Mouse (Mus musculus): ENCODE measurements around the gene Pla2g4b. TPM values are rescaled to one million over a fixed set of nuclear protein-coding genes. Genes with fewer than 3 reads are reported as not detected.
A peak's percentile ranks its signal among the peaks of the same experiment; 100 is the strongest.

Gene Pla2g4b
- total RNA-seq (2021) = 1 to 10 TPM; 1.9 to 2.3 TPM
- long read RNA-seq, experiment 1 = 0 reads
- long read RNA-seq, experiment 2, partial matches to known transcripts = 1 of 1 reads
- long read RNA-seq, experiment 2, other reads (novel, unspliced or antisense) = 0 of 1 reads

- DNase-seq = no peak
These were observed at the start of gene Pla2g4b for GRCm38 (mm10) chr2:120032726-120033467. Gene Pla2g4b, plus strand, starts transcription at chr2:120033417.

GRCm38 (mm10) chr2:119985871-119986270 lies 47.3 kb upstream of the Pla2g4b start:
- no peak for DNase-seq

DNA sequence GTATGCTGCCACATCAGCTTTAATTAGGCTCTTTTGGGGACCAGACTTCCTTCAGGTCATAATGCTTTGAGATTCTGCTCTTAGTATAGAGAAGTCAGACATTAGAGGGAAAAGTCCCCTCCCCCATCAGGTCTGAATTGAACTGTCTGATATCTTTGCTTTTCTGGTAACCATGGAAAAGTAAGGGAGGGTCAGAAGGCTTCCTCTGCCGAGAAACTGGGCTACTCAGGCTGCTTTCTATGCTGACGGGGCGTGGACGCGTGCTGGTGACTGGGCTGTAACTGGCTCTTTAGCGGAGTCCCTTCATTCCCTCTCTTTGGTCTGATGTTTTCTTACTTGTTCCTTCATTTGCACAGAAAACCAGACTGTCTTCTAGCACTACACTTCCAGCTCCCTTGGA lies 46.8 kb upstream of the Pla2g4b start:
- no peak for DNase-seq

DNA sequence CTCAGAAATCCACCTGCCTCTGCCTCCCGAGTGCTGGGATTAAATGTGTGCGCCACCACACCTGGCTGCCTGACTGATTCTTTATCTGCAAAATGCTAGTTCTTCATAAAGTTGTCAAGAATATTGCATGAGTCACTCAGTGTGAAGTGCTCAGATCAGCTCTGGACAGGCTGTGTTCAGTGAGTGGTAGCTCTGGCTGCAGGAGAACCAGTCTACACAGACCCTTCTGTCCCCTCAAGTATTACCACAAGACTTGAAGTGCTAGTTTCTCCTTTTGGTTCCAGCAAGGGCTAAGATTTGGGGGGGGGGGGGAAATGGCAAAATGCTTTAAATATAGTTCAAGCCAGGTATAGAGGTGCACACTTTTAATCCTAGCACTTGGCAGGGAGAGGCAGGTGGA lies 45.8 kb upstream of the Pla2g4b start:
- DNase-seq = no peak

- DNase-seq = no peak
These were observed 44.3 kb upstream of the Pla2g4b start for GRCm38 (mm10) chr2:119988952-119989351.

GRCm38 (mm10) chr2:119990881-119991280 lies 42.3 kb upstream of the Pla2g4b start:
- DNase-seq = no peak

DNA sequence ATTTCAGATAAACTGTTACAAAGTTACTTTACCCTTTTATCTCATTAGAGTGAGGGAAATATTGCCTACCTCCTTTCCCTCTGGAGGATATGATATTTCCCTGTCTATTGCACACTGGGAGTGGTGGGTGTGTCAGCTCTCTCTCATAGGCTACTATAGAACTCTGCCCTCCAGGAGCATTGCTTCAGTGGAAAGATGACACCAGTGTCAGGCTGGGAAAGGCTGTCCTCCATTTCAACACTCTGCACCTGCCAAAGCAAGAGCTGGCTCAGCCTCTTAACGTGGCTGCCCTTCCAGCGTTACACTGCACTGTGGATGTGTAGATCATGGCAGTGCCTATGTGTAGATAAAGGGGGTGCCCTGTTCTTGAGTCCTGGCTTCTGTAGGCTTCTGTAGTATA lies 40.9 kb upstream of the Pla2g4b start:
- no peak for DNase-seq

DNA sequence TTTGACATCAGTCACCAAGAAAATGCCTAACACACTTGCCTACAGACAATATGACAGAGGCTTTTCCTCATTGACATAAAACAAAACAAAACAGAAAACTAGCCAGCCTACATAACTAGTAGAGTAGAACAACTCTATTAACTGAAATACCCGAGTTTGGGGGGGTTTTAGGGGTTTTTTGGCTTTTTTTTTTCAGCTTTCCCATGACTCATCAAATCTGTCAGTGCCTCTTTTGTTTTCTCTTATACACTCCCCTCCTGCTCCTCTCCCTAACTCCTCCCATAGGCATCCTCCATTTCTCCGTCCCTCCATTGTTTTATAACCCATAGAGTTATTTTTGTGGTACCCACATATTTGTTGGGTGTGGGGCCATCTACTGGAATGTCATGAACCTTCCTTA lies 39.7 kb upstream of the Pla2g4b start:
- no peak for DNase-seq

DNA sequence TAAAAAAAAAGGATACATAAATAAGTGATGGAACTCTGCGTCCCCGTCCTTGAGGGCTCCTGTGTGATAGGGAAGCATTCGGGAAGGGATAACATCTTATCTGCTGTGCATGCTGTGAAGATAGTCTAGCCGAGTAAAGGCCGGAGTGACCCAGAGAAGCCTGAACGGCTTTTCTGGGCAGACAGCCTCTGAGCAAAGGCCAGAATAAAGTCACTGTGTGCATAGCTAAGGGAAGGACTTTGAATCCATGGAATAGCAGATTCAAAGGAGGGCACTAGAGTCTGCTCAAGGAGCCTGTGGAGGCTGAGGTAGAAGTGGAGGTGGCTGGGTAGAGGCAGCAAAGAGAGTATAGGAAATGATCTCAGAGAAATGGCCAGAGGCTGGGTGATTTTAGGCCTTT lies 38.4 kb upstream of the Pla2g4b start:
- DNase-seq = no peak

GRCm38 (mm10) chr2:119995391-119996281 lies 37.6 kb upstream of the Pla2g4b start:
- DNase-seq = no peak

DNA sequence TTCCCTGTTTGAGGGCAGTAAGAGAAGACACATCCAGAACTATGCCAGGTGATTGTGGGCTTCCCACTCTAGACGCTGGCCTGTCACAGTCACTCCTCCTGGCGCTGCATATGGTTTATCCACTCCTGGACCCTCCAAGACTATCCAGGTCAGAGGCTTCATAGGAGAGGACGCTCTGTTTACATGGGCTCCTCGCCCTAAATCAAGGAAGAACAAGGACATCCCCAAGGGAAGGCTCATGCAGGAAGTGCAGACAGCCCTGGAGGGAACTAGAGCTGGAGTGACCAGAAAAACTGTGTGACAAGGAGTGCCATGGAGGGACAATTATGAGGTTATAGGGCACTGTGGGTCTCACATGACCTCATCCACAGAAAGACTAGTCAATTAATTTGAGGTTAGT lies 35.9 kb upstream of the Pla2g4b start:
- no peak for DNase-seq

DNA sequence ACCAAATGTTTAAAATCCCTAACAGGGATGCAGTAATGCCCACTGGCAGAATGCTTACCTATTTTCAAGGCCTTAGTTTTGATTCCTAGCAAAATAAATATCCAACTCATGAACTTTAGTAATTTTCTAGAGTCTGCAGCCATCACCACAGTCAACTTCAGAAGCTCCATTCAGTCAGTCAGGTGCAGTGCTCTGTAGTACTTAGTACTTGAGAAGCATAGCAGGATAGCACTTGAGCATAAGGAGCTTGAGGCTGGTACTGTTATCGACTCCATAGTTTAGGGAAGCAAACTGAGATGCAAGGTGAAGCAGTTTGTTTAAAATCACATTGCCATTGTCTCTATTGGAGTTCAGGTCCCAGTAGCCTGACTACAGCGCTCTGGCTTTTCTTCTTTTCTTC lies 33.5 kb upstream of the Pla2g4b start:
- no peak for DNase-seq

DNA sequence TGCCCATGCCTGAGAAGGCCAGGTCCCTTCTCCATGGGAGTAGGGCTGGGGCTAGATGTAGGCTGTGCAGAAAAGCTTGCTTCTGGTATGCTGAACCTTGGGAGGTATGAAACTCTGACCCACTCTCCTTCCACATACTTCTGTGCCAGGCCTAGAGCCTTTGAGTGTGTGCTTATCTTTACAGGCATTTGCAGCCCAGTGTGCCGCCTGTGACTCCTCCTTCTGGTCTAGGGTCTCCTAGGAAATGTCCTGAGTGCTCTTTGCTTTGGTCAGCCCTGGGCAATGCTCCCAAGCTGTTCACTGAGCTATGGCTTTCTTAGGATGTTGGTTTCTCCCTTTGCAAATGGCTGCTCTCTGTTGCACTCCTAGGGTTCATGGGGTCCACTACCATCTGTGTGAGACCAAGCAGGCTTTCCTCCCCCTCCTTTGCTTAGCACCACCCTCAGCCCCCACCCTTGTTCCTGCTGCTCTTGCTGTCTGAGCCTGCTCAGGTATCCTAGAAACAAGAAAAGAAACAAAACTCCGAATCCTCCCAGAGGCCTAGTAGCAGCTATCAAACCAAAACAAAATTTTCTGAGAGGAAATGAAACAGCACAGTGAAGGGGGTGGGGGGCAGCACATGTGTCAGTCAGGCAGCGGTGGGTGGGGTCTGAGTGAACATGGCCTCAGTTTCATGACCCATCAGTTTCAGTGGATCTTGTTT lies 32.2 kb upstream of the Pla2g4b start:
- DNase-seq = no peak

- DNase-seq = no peak
These were observed 31.3 kb upstream of the Pla2g4b start for GRCm38 (mm10) chr2:120001956-120002355.

GRCm38 (mm10) chr2:120003970-120004369 lies 29.2 kb upstream of the Pla2g4b start:
- DNase-seq = no peak

GRCm38 (mm10) chr2:120006696-120007095 lies 26.5 kb upstream of the Pla2g4b start:
- peak; percentile 41 to 47 for DNase-seq

DNA sequence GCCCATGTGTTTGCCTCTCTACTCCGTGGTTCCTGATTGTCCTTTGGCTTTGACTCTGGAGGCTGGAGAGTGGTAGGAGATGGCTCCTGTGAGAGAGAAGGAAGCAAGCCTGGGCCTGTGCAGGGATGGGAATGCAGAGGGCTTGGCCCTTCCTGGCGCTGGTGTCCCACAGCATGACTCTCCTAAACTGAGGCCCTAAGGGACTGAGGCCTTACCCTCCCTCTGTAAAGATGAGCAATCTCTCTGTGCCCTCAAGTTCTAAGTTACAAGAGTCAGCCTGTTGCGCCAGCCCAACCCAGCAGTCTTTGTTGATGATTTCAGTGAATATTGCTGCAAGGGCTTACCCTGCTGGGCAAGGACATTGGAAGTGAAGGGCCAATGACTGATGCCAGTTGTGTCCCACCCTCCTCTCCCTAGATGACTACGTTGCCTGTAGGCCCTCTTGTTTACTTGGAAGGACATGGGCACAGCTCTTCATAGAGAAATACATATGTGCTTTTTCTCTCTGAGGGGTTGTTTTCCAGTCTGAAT lies 25.5 kb upstream of the Pla2g4b start:
- peak; percentile 56 to 76 for DNase-seq

GRCm38 (mm10) chr2:120008672-120009071 lies 24.5 kb upstream of the Pla2g4b start:
- no peak for DNase-seq

- peak; percentile 61 to 75 for DNase-seq
These were observed 21.6 kb upstream of the Pla2g4b start for GRCm38 (mm10) chr2:120011462-120012200.

DNA sequence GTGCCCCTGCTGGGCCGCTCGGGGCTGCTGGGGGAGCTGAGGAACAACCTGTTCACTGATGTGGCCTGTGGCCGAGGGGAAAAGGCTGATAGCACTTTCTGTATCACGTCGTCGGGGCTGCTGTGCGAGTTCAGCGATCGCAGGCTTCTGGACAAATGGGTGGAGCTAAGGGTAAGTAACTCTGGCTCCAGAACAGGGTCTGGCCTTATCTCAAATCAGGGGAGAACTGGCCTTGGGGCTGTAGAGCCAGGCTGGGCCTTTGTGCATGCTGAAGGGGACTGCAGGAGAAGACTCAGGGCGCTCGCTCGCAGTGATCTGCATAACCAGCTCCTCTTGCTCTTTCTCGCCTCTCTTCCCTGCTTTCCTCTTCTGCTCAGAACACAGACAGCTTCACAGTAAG lies 20.3 kb upstream of the Pla2g4b start:
- DNase-seq = peak in 1 of 2 experiments; percentile 42

DNA sequence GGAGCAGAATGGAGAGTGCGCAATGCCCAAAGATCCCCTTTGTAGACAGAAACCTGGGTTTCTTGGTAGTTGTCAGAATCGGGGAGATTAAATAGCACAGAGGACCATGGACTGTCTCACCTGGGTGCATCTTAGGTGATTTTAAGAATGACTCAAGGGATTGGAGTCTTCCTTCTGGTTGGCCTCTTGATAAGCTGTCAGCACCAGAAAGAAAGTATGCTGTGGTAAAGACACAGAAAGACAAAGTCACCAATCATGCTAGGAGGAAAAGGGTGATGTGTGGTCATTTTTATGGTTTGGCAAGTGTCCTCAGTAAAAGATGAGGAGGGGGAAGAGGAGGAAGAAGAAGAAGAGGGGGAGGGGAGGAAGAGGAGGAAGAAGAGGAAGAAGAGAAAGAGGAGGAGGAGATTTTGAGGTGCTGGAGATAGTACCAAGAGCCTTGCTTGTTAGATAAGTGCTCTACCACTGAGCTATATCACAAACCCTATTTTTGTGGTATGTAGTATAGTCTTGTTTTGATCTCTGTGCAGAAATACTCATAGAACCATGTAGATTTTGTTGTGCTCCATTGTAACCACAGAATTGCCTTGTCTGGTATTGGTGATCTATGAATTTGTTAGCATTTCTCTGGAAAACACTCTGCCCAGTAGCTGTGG lies 19.3 kb upstream of the Pla2g4b start:
- no peak for DNase-seq

All from adrenal gland, postnatal 36 days (tissue).